Mouse (Mus musculus): ENCODE measurements around the gene Cdh13. TPM values are rescaled to one million over a fixed set of nuclear protein-coding genes. Genes with fewer than 3 reads are reported as not detected.

Gene Cdh13
- polyA plus RNA-seq, 1 experiment from 2014 or later: 62.2 TPM

- no peak for DNase-seq (ENCODE audit: low read depth, low spot score)
Measured at GRCm38 (mm10) chr8:118778374-118778773, 494.8 kb downstream of the Cdh13 start.

GRCm38 (mm10) chr8:118785646-118786045 is 502.1 kb downstream of the Cdh13 start:
- DNase-seq (ENCODE audit: low read depth, low spot score) (no peak), ATAC-seq (no peak)
- no peaks in the 10 kb centered on the region for H3K27me3 ChIP-seq
- in situ Hi-C loops (cut with MboI; ENCODE audit: low pct_unique_long_range_greater_than_20kb): no loop called here
- CTCF ChIA-PET: interaction anchor here (1.6 kb wide), 1 partner anchor 10 kb away, joined by 3 read pairs; no protein-coding TSS in a partner anchor
- TF ChIP-seq CTCF (IDR thresholded peaks at IDR 0.05): no peak
- POLR2A ChIA-PET: no interaction called here

More at GRCm38 (mm10) chr8:118778374-118778773, 494.8 kb downstream of the Cdh13 start:
- no peaks in the 10 kb centered on the region for H3K27me3 ChIP-seq
- ChIA-PET POLR2A (no interaction called here), CTCF (interaction anchor here (1.1 kb wide), 1 partner anchor 10 kb away, joined by 3 read pairs; no protein-coding TSS in a partner anchor)
- TF ChIP-seq CTCF (IDR thresholded peaks at IDR 0.05): no peak
- in situ Hi-C loops (cut with MboI; ENCODE audit: low pct_unique_long_range_greater_than_20kb): no loop called here
- ATAC-seq: no peak

GRCm38 (mm10) chr8:118789649-118790048 is 506.1 kb downstream of the Cdh13 start:
- TF ChIP-seq CTCF (IDR thresholded peaks at IDR 0.05): no peak
- CTCF ChIA-PET: no interaction called here
- H3K27me3 ChIP-seq: no peaks in the 10 kb centered on the region
- in situ Hi-C loops (cut with MboI; ENCODE audit: low pct_unique_long_range_greater_than_20kb): no loop called here
- POLR2A ChIA-PET: no interaction called here
- no peak for DNase-seq (ENCODE audit: low read depth, low spot score)
- no peak for ATAC-seq

- POLR2A ChIA-PET: interaction anchor here (0.6 kb wide), 1 partner anchor 183 kb away, joined by 4 read pairs; no protein-coding TSS in a partner anchor
- DNase-seq (ENCODE audit: low read depth, low spot score) (no peak), ATAC-seq (no peak)
- CTCF ChIA-PET: no interaction called here
- H3K27me3 ChIP-seq: no peaks in the 10 kb centered on the region
- in situ Hi-C loops (cut with MboI; ENCODE audit: low pct_unique_long_range_greater_than_20kb): no loop called here
- no peak for TF ChIP-seq CTCF (IDR thresholded peaks at IDR 0.05)
Measured at GRCm38 (mm10) chr8:118794886-118795285, 511.4 kb downstream of the Cdh13 start.

GRCm38 (mm10) chr8:118796491-118796890 is 513.0 kb downstream of the Cdh13 start:
- no peak for DNase-seq (ENCODE audit: low read depth, low spot score)
- no peaks in the 10 kb centered on the region for H3K27me3 ChIP-seq
- ATAC-seq: no peak
- no peak for TF ChIP-seq CTCF (IDR thresholded peaks at IDR 0.05)
- CTCF ChIA-PET: interaction anchor here (0.7 kb wide), 1 partner anchor 221 kb away, joined by 3 read pairs; no protein-coding TSS in a partner anchor
- in situ Hi-C loops (cut with MboI; ENCODE audit: low pct_unique_long_range_greater_than_20kb): no loop called here
- POLR2A ChIA-PET: interaction anchor here (0.7 kb wide), 1 partner anchor 1708 kb away, joined by 4 read pairs; no protein-coding TSS in a partner anchor

GRCm38 (mm10) chr8:118797127-118797526 is 513.6 kb downstream of the Cdh13 start:
- ChIA-PET CTCF (no interaction called here), POLR2A (no interaction called here)
- H3K27me3 ChIP-seq: no peaks in the 10 kb centered on the region
- no peak for TF ChIP-seq CTCF (IDR thresholded peaks at IDR 0.05)
- in situ Hi-C loops (cut with MboI; ENCODE audit: low pct_unique_long_range_greater_than_20kb): no loop called here
- DNase-seq (ENCODE audit: low read depth, low spot score) (no peak), ATAC-seq (no peak)

- no peak for TF ChIP-seq CTCF (IDR thresholded peaks at IDR 0.05)
- DNase-seq (ENCODE audit: low read depth, low spot score) (no peak), ATAC-seq (no peak)
- in situ Hi-C loops (cut with MboI; ENCODE audit: low pct_unique_long_range_greater_than_20kb): no loop called here
- CTCF ChIA-PET: no interaction called here
- POLR2A ChIA-PET: no interaction called here
- H3K27me3 ChIP-seq: no peaks in the 10 kb centered on the region
Measured at GRCm38 (mm10) chr8:118803168-118803567, 519.6 kb downstream of the Cdh13 start.

- in situ Hi-C loops (cut with MboI; ENCODE audit: low pct_unique_long_range_greater_than_20kb): no loop called here
- no peak for DNase-seq (ENCODE audit: low read depth, low spot score)
- CTCF ChIA-PET: no interaction called here
- TF ChIP-seq CTCF (IDR thresholded peaks at IDR 0.05): no peak
- H3K27me3 ChIP-seq: no peaks in the 10 kb centered on the region
- POLR2A ChIA-PET: no interaction called here
- ATAC-seq: no peak
Measured at GRCm38 (mm10) chr8:118809660-118810059, 526.1 kb downstream of the Cdh13 start.

GRCm38 (mm10) chr8:118815055-118815454 is 531.5 kb downstream of the Cdh13 start:
- ATAC-seq: no peak
- ChIA-PET POLR2A (no interaction called here), CTCF (no interaction called here)
- TF ChIP-seq CTCF (IDR thresholded peaks at IDR 0.05): no peak
- no peak for DNase-seq (ENCODE audit: low read depth, low spot score)
- in situ Hi-C loops (cut with MboI; ENCODE audit: low pct_unique_long_range_greater_than_20kb): no loop called here
- H3K27me3 ChIP-seq: no peaks in the 10 kb centered on the region

- in situ Hi-C loops (cut with MboI; ENCODE audit: low pct_unique_long_range_greater_than_20kb): loop anchor here (25.0 kb wide), 1 partner anchor 264 kb away; no protein-coding TSS in a partner anchor
- POLR2A ChIA-PET: interaction anchor here (1.2 kb wide), 1 partner anchor 10 kb away, joined by 3 read pairs; no protein-coding TSS in a partner anchor
- no peak for TF ChIP-seq CTCF (IDR thresholded peaks at IDR 0.05)
Measured at GRCm38 (mm10) chr8:118826761-118827160, 543.2 kb downstream of the Cdh13 start.

GRCm38 (mm10) chr8:118827726-118828125 is 544.2 kb downstream of the Cdh13 start:
- no peaks in the 10 kb centered on the region for H3K27me3 ChIP-seq
- in situ Hi-C loops (cut with MboI; ENCODE audit: low pct_unique_long_range_greater_than_20kb): loop anchor here (25.0 kb wide), 1 partner anchor 265 kb away; no protein-coding TSS in a partner anchor
- ChIA-PET CTCF (no interaction called here), POLR2A (interaction anchor here (1.2 kb wide), 1 partner anchor 11 kb away, joined by 3 read pairs; no protein-coding TSS in a partner anchor)
- DNase-seq (ENCODE audit: low read depth, low spot score) (no peak), ATAC-seq (no peak)
- no peak for TF ChIP-seq CTCF (IDR thresholded peaks at IDR 0.05)

More at GRCm38 (mm10) chr8:118826761-118827160, 543.2 kb downstream of the Cdh13 start:
- CTCF ChIA-PET: interaction anchor here (1.1 kb wide), 1 partner anchor 19 kb away, joined by 3 read pairs; no protein-coding TSS in a partner anchor
- H3K27me3 ChIP-seq: no peaks in the 10 kb centered on the region
- DNase-seq (ENCODE audit: low read depth, low spot score): no peak
- no peak for ATAC-seq
